Comparison of ENCODE assay signal across 8 mouse cellular contexts in the genomic region with DNA sequence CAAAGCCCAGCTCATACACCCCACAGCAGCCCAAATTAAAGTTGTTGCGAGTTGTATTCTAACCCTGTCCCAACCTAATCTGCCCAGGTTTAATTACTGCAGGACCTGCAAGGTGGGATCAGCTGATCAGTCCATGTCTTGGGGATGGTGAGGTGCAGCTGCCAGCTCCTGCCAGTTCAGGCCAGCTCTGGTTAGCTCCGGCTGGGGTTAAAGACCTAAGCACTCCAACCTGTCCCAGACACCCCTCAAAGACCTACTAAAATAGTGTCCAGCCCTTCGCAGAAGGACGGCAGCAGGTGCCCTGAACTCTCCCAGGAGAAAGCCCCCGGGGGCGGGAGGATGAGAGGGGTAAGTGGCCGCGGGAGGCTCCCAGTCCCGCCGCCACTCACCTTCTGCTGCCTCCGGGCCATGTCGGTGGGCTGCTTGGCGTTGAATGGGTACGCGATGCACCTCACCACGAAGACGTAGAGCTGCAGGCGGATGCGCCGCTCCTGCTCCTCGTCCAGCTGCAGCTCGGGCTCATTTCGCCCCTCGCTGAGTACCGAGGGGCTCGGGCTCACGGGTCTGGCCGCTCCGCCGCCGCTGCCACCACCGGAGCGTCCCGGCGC. TPM values are rescaled to one million over a fixed set of nuclear protein-coding genes. Genes with fewer than 3 reads are reported as not detected.
DNase-seq lines count a peak whose midpoint lies in the region; ATAC-seq and TF ChIP-seq lines count a peak whose summit lies in the region.

No protein-coding gene starts in this region.

- peaks cover 8% of the 10 kb centered on the region for H3K27me3 ChIP-seq in ES-Bruce4 (ENCODE audit: control insufficient read depth, insufficient read depth, low read length, poor library complexity, severe bottlenecking)
- peaks cover 40% of the 10 kb centered on the region for H3K27me3 ChIP-seq in hindbrain, embryonic 10.5 days (ENCODE audit: insufficient read depth, poor library complexity, severe bottlenecking)
- H3K27me3 ChIP-seq in limb, embryonic 11.5 days (ENCODE audit: control insufficient read depth, insufficient read depth, low read length) = peaks cover 15% of the 10 kb centered on the region; the same call in 1 of the 2 replicates
- peaks cover 24% of the 10 kb centered on the region; the same call in 1 of the 2 replicates for H3K27me3 ChIP-seq in midbrain, postnatal 0 days (ENCODE audit: insufficient read depth, low read length)

- H3K27ac ChIP-seq in gastrocnemius, adult 2 months = no peak overlapping the region
- H3K27ac ChIP-seq in ES-Bruce4 (ENCODE audit: insufficient read depth, low read length) = no peak overlapping the region
- H3K27ac ChIP-seq in cortical plate, adult 2 months (ENCODE audit: insufficient read depth, low read length) = peak overlapping the region; percentile 33
- H3K27ac ChIP-seq in hindbrain, embryonic 10.5 days = peak overlapping the region; percentile 86
- H3K27ac ChIP-seq in limb, embryonic 11.5 days (replicated peaks; ENCODE audit: low read depth, low read length) = no peak overlapping the region
- H3K27ac ChIP-seq in midbrain, postnatal 0 days (ENCODE audit: low read depth, low read length) = peak overlapping the region; percentile 49; the same call in 1 of the 2 replicates

- no peaks in the 10 kb centered on the region for H3K36me3 ChIP-seq in ES-Bruce4 (ENCODE audit: control insufficient read depth, insufficient read depth, low read length, poor library complexity, severe bottlenecking)
- no peaks in the 10 kb centered on the region for H3K36me3 ChIP-seq in hindbrain, embryonic 10.5 days
- no peaks in the 10 kb centered on the region for H3K36me3 ChIP-seq in limb, embryonic 11.5 days (ENCODE audit: control insufficient read depth, insufficient read depth, low read length)
- no peaks in the 10 kb centered on the region for H3K36me3 ChIP-seq in midbrain, postnatal 0 days (ENCODE audit: insufficient read depth, low read length)

- peak overlapping the region; percentile 88 for H3K4me2 ChIP-seq in limb, embryonic 11.5 days (ENCODE audit: low read depth, severe bottlenecking)
- H3K4me2 ChIP-seq in midbrain, postnatal 0 days (ENCODE audit: low read depth, low read length, poor library complexity, severe bottlenecking) = peak overlapping the region; percentile 94

- ATAC-seq in limb, embryonic 11.5 days (ENCODE audit: insufficient number of reproducible peaks, low FRiP score, low TSS enrichment, low read depth) = peak; percentile 44
- peak; percentile 46 for ATAC-seq in midbrain, postnatal 0 days (ENCODE audit: low FRiP score)

- DNase-seq in gastrocnemius, adult 2 months = peak; percentile 17
- no peak for DNase-seq in gastrocnemius, adult 8-10 months (ENCODE audit: low spot score in 2 of 2)
- DNase-seq in hindbrain, embryonic 10.5 days (ENCODE audit: low spot score) = no peak
- DNase-seq in limb, embryonic 11.5 days (ENCODE audit: low spot score) = peak; percentile 52
- DNase-seq in midbrain, postnatal 0 days (ENCODE audit: low spot score) = no peak
- no peak for DNase-seq in thymus, postnatal 10 days (ENCODE audit: low spot score in 2 of 2)

- no peaks in the 10 kb centered on the region for H3K4me1 ChIP-seq in ES-Bruce4 (ENCODE audit: control insufficient read depth, insufficient read depth, low read length)
- no peaks in the 10 kb centered on the region for H3K4me1 ChIP-seq in cortical plate, adult 2 months (ENCODE audit: control insufficient read depth, insufficient read depth, low read length)
- H3K4me1 ChIP-seq in hindbrain, embryonic 10.5 days (replicated peaks) = peaks cover 16% of the 10 kb centered on the region; the same call in 1 of the 2 replicates
- no peaks in the 10 kb centered on the region for H3K4me1 ChIP-seq in limb, embryonic 11.5 days (ENCODE audit: control insufficient read depth, insufficient read depth, low read length)
- H3K4me1 ChIP-seq in midbrain, postnatal 0 days (ENCODE audit: insufficient read depth, low read length) = peaks cover 4% of the 10 kb centered on the region; the same call in 1 of the 2 replicates

- no peak for TF ChIP-seq POLR2A in ES-Bruce4 (IDR thresholded peaks at IDR 0.05; ENCODE audit: insufficient read depth, low read length)
- no peak for TF ChIP-seq POLR2A in cortical plate, adult 2 months (IDR thresholded peaks at IDR 0.05; ENCODE audit: extremely low read depth, insufficient read depth, low read length)

- no peak for TF ChIP-seq CTCF in gastrocnemius, adult 2 months (IDR thresholded peaks at IDR 0.05)
- TF ChIP-seq CTCF in ES-Bruce4 (IDR thresholded peaks at IDR 0.05; ENCODE audit: low read depth, low read length) = no peak
- TF ChIP-seq CTCF in cortical plate, adult 2 months (IDR thresholded peaks at IDR 0.05; ENCODE audit: extremely low read depth, insufficient read depth, low read length) = no peak
- TF ChIP-seq CTCF in midbrain, postnatal 0 days (IDR thresholded peaks at IDR 0.05) = no peak

- WGBS in hindbrain, embryonic 10.5 days = 1% methylated on average over 35 of the region's 35 CpGs
- WGBS in limb, embryonic 11.5 days = 1% methylated on average over 35 of the region's 35 CpGs
- 2% methylated on average over 27 of the region's 35 CpGs for WGBS in midbrain, postnatal 0 days

- peak overlapping the region; percentile 52 for H3K9ac ChIP-seq in ES-Bruce4 (ENCODE audit: low read depth, poor library complexity, severe bottlenecking)
- H3K9ac ChIP-seq in limb, embryonic 11.5 days (ENCODE audit: low read length) = peak overlapping the region; percentile 58
- peak overlapping the region; percentile 64 for H3K9ac ChIP-seq in midbrain, postnatal 0 days (replicated peaks; ENCODE audit: low read length, poor library complexity, severe bottlenecking)

- no peak for TF ChIP-seq EP300 in ES-Bruce4 (IDR thresholded peaks at IDR 0.05; ENCODE audit: insufficient read depth, low read depth, low read length)

- intact Hi-C loops in gastrocnemius, adult 2 months (cut with DNase I) = no loop called here

- peak overlapping the region; percentile 84 for H3K4me3 ChIP-seq in gastrocnemius, adult 2 months
- H3K4me3 ChIP-seq in ES-Bruce4 (ENCODE audit: low read depth, low read length) = peak overlapping the region; percentile 68
- H3K4me3 ChIP-seq in cortical plate, adult 2 months (ENCODE audit: insufficient read depth, low read length) = peak overlapping the region; percentile 78
- H3K4me3 ChIP-seq in hindbrain, embryonic 10.5 days = peak overlapping the region; percentile 71
- H3K4me3 ChIP-seq in limb, embryonic 11.5 days (ENCODE audit: low read depth, low read length) = peak overlapping the region; percentile 61
- peak overlapping the region; percentile 74 for H3K4me3 ChIP-seq in midbrain, postnatal 0 days (ENCODE audit: low read depth, low read length)

- H3K9me3 ChIP-seq in ES-Bruce4 (replicated peaks; ENCODE audit: control insufficient read depth, insufficient read depth, low read length, poor library complexity, severe bottlenecking) = peaks cover 2% of the 10 kb centered on the region; the same call in 1 of the 2 replicates
- H3K9me3 ChIP-seq in hindbrain, embryonic 10.5 days = no peaks in the 10 kb centered on the region
- H3K9me3 ChIP-seq in limb, embryonic 11.5 days (ENCODE audit: control insufficient read depth, low read length) = no peaks in the 10 kb centered on the region
- H3K9me3 ChIP-seq in midbrain, postnatal 0 days (ENCODE audit: low read length) = no peaks in the 10 kb centered on the region

RNA-seq across cellular contexts. Expression of gene Cadps2, which starts 0.7 kb away (rescaled TPM):
- under 1 TPM; 0.15 to 0.22 TPM for total RNA-seq in gastrocnemius, adult 2 months (2021)
- under 1 TPM; 0.12 to 0.58 (median 0.40) TPM for total RNA-seq in gastrocnemius, adult 8-10 months (2022)
- polyA plus RNA-seq in ES-Bruce4 (2011; ENCODE audit: insufficient read depth, insufficient read length, low read depth, missing spikeins) = 0.40 and 0.90 TPM in 2 replicates
- 40.9 and 45.5 TPM in 2 replicates for polyA plus RNA-seq in cortical plate, adult 2 months (2012; rRNA removed)
- 1.4 and 1.6 TPM in 2 replicates for polyA plus RNA-seq in hindbrain, embryonic 10.5 days (2016; fragmentation: Nextera tagmentation; extraction: Ambion mirVana)
- 3.3 and 3.4 TPM in 2 replicates for polyA plus RNA-seq in limb, embryonic 11.5 days (2014; fragmentation: Nextera tagmentation; extraction: Ambion mirVana)
- total RNA-seq in midbrain, postnatal 0 days (2014; rRNA removed) = 21.9 and 23.0 TPM in 2 replicates
- 5.0 and 7.3 TPM in 2 replicates for polyA plus RNA-seq in midbrain, postnatal 0 days (2015; fragmentation: Nextera tagmentation; extraction: Ambion mirVana)

Comparison
In these comparisons a context has a peak if more than half of its experiments do, and no peak if none do; other contexts are left out.
1. DNase-seq: peak in gastrocnemius, adult 2 months (single experiment) and limb, embryonic 11.5 days (single experiment); none in gastrocnemius, adult 8-10 months (0 of 2), hindbrain, embryonic 10.5 days (single experiment), midbrain, postnatal 0 days (single experiment) and thymus, postnatal 10 days (0 of 2).
2. H3K27ac ChIP-seq: peak in cortical plate, adult 2 months (single experiment), hindbrain, embryonic 10.5 days (single experiment) and midbrain, postnatal 0 days (single experiment); none in gastrocnemius, adult 2 months (single experiment), ES-Bruce4 (single experiment) and limb, embryonic 11.5 days (single experiment).
3. Peak in every context shown above with its lines, with median percentiles within 50 percentile points of each other: H3K4me3 ChIP-seq and H3K9ac ChIP-seq.